8 mouse cellular contexts compared by ENCODE assay signal in genomic region chr17:56036901-56037287, GRCm38 (mm10). TPM values are rescaled to one million over a fixed set of nuclear protein-coding genes. Genes with fewer than 3 reads are reported as not detected.
A peak's percentile ranks its signal among the peaks of the same experiment; 100 is the strongest.
DNase-seq lines count a peak whose midpoint lies in the region; ATAC-seq and TF ChIP-seq lines count a peak whose summit lies in the region.

No protein-coding gene starts in this region.

- H3K27me3 ChIP-seq in lung, embryonic 15.5 days = no peaks in the 10 kb centered on the region
- H3K27me3 ChIP-seq in intestine, postnatal 0 days (replicated peaks; ENCODE audit: control insufficient read depth, insufficient read depth, low read length) = no peaks in the 10 kb centered on the region
- no peaks in the 10 kb centered on the region for H3K27me3 ChIP-seq in neural tube, embryonic 14.5 days (ENCODE audit: control insufficient read depth, insufficient read depth, low read length)

- ATAC-seq in lung, embryonic 15.5 days (ENCODE audit: borderline replicate concordance, extremely low read depth, low FRiP score, low TSS enrichment) = no peak
- ATAC-seq in erythroblast, adult 5-6 weeks (replicated peaks; ENCODE audit: low FRiP score, poor library complexity, severe bottlenecking) = peak; percentile 3; the same call in 1 of the 2 replicates
- no peak for ATAC-seq in intestine, postnatal 0 days
- peak; percentile 32 for ATAC-seq in neural tube, embryonic 14.5 days (ENCODE audit: low read depth)
- ATAC-seq in granulocyte monocyte progenitor cell, adult 5-6 weeks (replicated peaks; ENCODE audit: poor library complexity, severe bottlenecking) = no peak

- peaks cover 49% of the 10 kb centered on the region for H3K4me1 ChIP-seq in lung, embryonic 15.5 days
- peaks cover 16% of the 10 kb centered on the region for H3K4me1 ChIP-seq in intestine, postnatal 0 days (replicated peaks; ENCODE audit: control insufficient read depth, insufficient read depth, low read length)
- H3K4me1 ChIP-seq in neural tube, embryonic 14.5 days (ENCODE audit: control insufficient read depth, insufficient read depth, low read length) = peaks cover 15% of the 10 kb centered on the region

- H3K36me3 ChIP-seq in lung, embryonic 15.5 days = 0 out of 2 replicates have a peak, but pooled peaks cover 6% of the 10 kb centered on the region
- peaks cover 5% of the 10 kb centered on the region; the same call in 1 of the 2 replicates for H3K36me3 ChIP-seq in intestine, postnatal 0 days (ENCODE audit: control insufficient read depth, insufficient read depth)
- peaks cover 10% of the 10 kb centered on the region; the same call in 1 of the 2 replicates for H3K36me3 ChIP-seq in neural tube, embryonic 14.5 days (ENCODE audit: control insufficient read depth, insufficient read depth, low read length)

- TF ChIP-seq CTCF in intestine, postnatal 0 days (IDR thresholded peaks at IDR 0.05; ENCODE audit: low read depth) = no peak

- no peaks in the 10 kb centered on the region for H3K9me3 ChIP-seq in lung, embryonic 15.5 days
- no peaks in the 10 kb centered on the region for H3K9me3 ChIP-seq in intestine, postnatal 0 days (ENCODE audit: control insufficient read depth)
- H3K9me3 ChIP-seq in neural tube, embryonic 14.5 days (ENCODE audit: control insufficient read depth, low read length) = no peaks in the 10 kb centered on the region

- no peak overlapping the region for H3K27ac ChIP-seq in lung, embryonic 15.5 days
- H3K27ac ChIP-seq in intestine, postnatal 0 days (ENCODE audit: low read depth, low read length) = no peak overlapping the region
- peak overlapping the region; percentile 34; the same call in 1 of the 2 replicates for H3K27ac ChIP-seq in neural tube, embryonic 14.5 days (ENCODE audit: low read depth, low read length)

- 31% methylated on average over 13 of the region's 13 CpGs for WGBS in lung, embryonic 15.5 days
- 36% methylated on average over 13 of the region's 13 CpGs for WGBS in intestine, postnatal 0 days
- WGBS in neural tube, embryonic 14.5 days = 37% methylated on average over 13 of the region's 13 CpGs

- peak overlapping the region; percentile 37; the same call in 1 of the 2 replicates for H3K9ac ChIP-seq in lung, embryonic 15.5 days
- no peak overlapping the region for H3K9ac ChIP-seq in intestine, postnatal 0 days (ENCODE audit: low read depth, low read length)
- no peak overlapping the region for H3K9ac ChIP-seq in neural tube, embryonic 14.5 days (replicated peaks; ENCODE audit: low read depth, low read length)

- H3K4me2 ChIP-seq in lung, embryonic 15.5 days = peak overlapping the region; percentile 53
- H3K4me2 ChIP-seq in intestine, postnatal 0 days (replicated peaks; ENCODE audit: low read depth) = peak overlapping the region; percentile 70
- peak overlapping the region; percentile 34; the same call in 1 of the 2 replicates for H3K4me2 ChIP-seq in neural tube, embryonic 14.5 days (ENCODE audit: low read depth, low read length)

- no peak for DNase-seq in lung, postnatal 10 days
- DNase-seq in embryo, embryonic 10.5 days (ENCODE audit: low spot score) = no peak
- no peak for DNase-seq in layer of hippocampus, adult 9-10 months (ENCODE audit: low spot score)

- peak overlapping the region; percentile 31 for H3K4me3 ChIP-seq in lung, embryonic 15.5 days
- H3K4me3 ChIP-seq in intestine, postnatal 0 days (ENCODE audit: low read depth, low read length) = peak overlapping the region; percentile 80
- H3K4me3 ChIP-seq in neural tube, embryonic 14.5 days (ENCODE audit: low read depth, low read length) = peak overlapping the region; percentile 81

RNA-seq across cellular contexts. Expression of gene Sh3gl1, which starts 0.5 kb away (rescaled TPM):
- 169 and 174 TPM in 2 replicates for polyA plus RNA-seq in lung, embryonic 15.5 days (2015; fragmentation: Nextera tagmentation; extraction: Ambion mirVana)
- 7.5 and 10.9 TPM in 2 replicates for total RNA-seq in erythroblast, adult 5-6 weeks (2015; ENCODE audit: low replicate concordance)
- total RNA-seq in erythroblast, adult 5-6 weeks (2017; ENCODE audit: low replicate concordance) = 10.0 and 11.4 TPM in 2 replicates
- 92.3 and 97.0 TPM in 2 replicates for polyA plus RNA-seq in intestine, postnatal 0 days (2015; fragmentation: Nextera tagmentation; extraction: Ambion mirVana)
- polyA plus RNA-seq in neural tube, embryonic 14.5 days (2014; fragmentation: Nextera tagmentation; extraction: Ambion mirVana) = 87.5 and 94.9 TPM in 2 replicates
- 23.8 and 29.4 TPM in 2 replicates for total RNA-seq in granulocyte monocyte progenitor cell, adult 5-6 weeks (2014; fragmentation: Nextera tagmentation)
- total RNA-seq in granulocyte monocyte progenitor cell, adult 5-6 weeks (2017) = 23.0 and 25.3 TPM in 2 replicates

RNA-seq across cellular contexts. Expression of gene Chaf1a, which starts 3.3 kb away (rescaled TPM):
- polyA plus RNA-seq in lung, embryonic 15.5 days (2015; fragmentation: Nextera tagmentation; extraction: Ambion mirVana) = 31.4 and 32.4 TPM in 2 replicates
- total RNA-seq in erythroblast, adult 5-6 weeks (2015; ENCODE audit: low replicate concordance) = 6.1 and 16.3 TPM in 2 replicates
- total RNA-seq in erythroblast, adult 5-6 weeks (2017; ENCODE audit: low replicate concordance) = 18.5 and 25.2 TPM in 2 replicates
- 4.8 and 5.2 TPM in 2 replicates for polyA plus RNA-seq in intestine, postnatal 0 days (2015; fragmentation: Nextera tagmentation; extraction: Ambion mirVana)
- 2.3 and 3.2 TPM in 2 replicates for polyA plus RNA-seq in neural tube, embryonic 14.5 days (2014; fragmentation: Nextera tagmentation; extraction: Ambion mirVana)
- total RNA-seq in granulocyte monocyte progenitor cell, adult 5-6 weeks (2014; fragmentation: Nextera tagmentation) = 36.0 and 39.4 TPM in 2 replicates
- total RNA-seq in granulocyte monocyte progenitor cell, adult 5-6 weeks (2017) = 32.1 and 36.0 TPM in 2 replicates

RNA-seq across cellular contexts. Expression of gene Mpnd, which starts 31.4 kb away (rescaled TPM):
- 103 and 116 TPM in 2 replicates for polyA plus RNA-seq in lung, embryonic 15.5 days (2015; fragmentation: Nextera tagmentation; extraction: Ambion mirVana)
- total RNA-seq in erythroblast, adult 5-6 weeks (2015; ENCODE audit: low replicate concordance) = 3.3 and 5.4 TPM in 2 replicates
- 6.1 and 7.8 TPM in 2 replicates for total RNA-seq in erythroblast, adult 5-6 weeks (2017; ENCODE audit: low replicate concordance)
- 41.4 and 43.0 TPM in 2 replicates for polyA plus RNA-seq in intestine, postnatal 0 days (2015; fragmentation: Nextera tagmentation; extraction: Ambion mirVana)
- polyA plus RNA-seq in neural tube, embryonic 14.5 days (2014; fragmentation: Nextera tagmentation; extraction: Ambion mirVana) = 150 and 158 TPM in 2 replicates
- 22.0 and 30.8 TPM in 2 replicates for total RNA-seq in granulocyte monocyte progenitor cell, adult 5-6 weeks (2014; fragmentation: Nextera tagmentation)
- total RNA-seq in granulocyte monocyte progenitor cell, adult 5-6 weeks (2017) = 45.8 and 62.2 TPM in 2 replicates

RNA-seq across cellular contexts. Expression of gene Stap2, which starts 31.5 kb away (rescaled TPM):
- polyA plus RNA-seq in lung, embryonic 15.5 days (2015; fragmentation: Nextera tagmentation; extraction: Ambion mirVana) = 17.4 and 18.3 TPM in 2 replicates
- not detected in 2 replicates for total RNA-seq in erythroblast, adult 5-6 weeks (2015; ENCODE audit: low replicate concordance)
- total RNA-seq in erythroblast, adult 5-6 weeks (2017; ENCODE audit: low replicate concordance) = 1.3 TPM in 1 of 2 replicates, not detected in the other
- 82.8 and 84.5 TPM in 2 replicates for polyA plus RNA-seq in intestine, postnatal 0 days (2015; fragmentation: Nextera tagmentation; extraction: Ambion mirVana)
- polyA plus RNA-seq in neural tube, embryonic 14.5 days (2014; fragmentation: Nextera tagmentation; extraction: Ambion mirVana) = 5.2 and 6.8 TPM in 2 replicates
- total RNA-seq in granulocyte monocyte progenitor cell, adult 5-6 weeks (2014; fragmentation: Nextera tagmentation) = not detected in 2 replicates
- total RNA-seq in granulocyte monocyte progenitor cell, adult 5-6 weeks (2017) = 0.36 TPM in 1 of 2 replicates, not detected in the other

RNA-seq across cellular contexts. Expression of gene Ubxn6, which starts 37.9 kb away (rescaled TPM):
- 37.5 and 41.3 TPM in 2 replicates for polyA plus RNA-seq in lung, embryonic 15.5 days (2015; fragmentation: Nextera tagmentation; extraction: Ambion mirVana)
- 3.1 and 3.6 TPM in 2 replicates for total RNA-seq in erythroblast, adult 5-6 weeks (2015; ENCODE audit: low replicate concordance)
- total RNA-seq in erythroblast, adult 5-6 weeks (2017; ENCODE audit: low replicate concordance) = 5.3 and 15.2 TPM in 2 replicates
- polyA plus RNA-seq in intestine, postnatal 0 days (2015; fragmentation: Nextera tagmentation; extraction: Ambion mirVana) = 42.5 and 47.7 TPM in 2 replicates
- polyA plus RNA-seq in neural tube, embryonic 14.5 days (2014; fragmentation: Nextera tagmentation; extraction: Ambion mirVana) = 69.9 and 80.9 TPM in 2 replicates
- 15.2 and 21.3 TPM in 2 replicates for total RNA-seq in granulocyte monocyte progenitor cell, adult 5-6 weeks (2014; fragmentation: Nextera tagmentation)
- total RNA-seq in granulocyte monocyte progenitor cell, adult 5-6 weeks (2017) = 26.1 and 26.7 TPM in 2 replicates

Comparison
In these comparisons a context has a peak if more than half of its experiments do, and no peak if none do; other contexts are left out.
1. ATAC-seq: peak in erythroblast, adult 5-6 weeks (single experiment) and neural tube, embryonic 14.5 days (single experiment); none in lung, embryonic 15.5 days (single experiment), intestine, postnatal 0 days (single experiment) and granulocyte monocyte progenitor cell, adult 5-6 weeks (single experiment).
2. H3K4me3 ChIP-seq: peak in every context shown above with its lines; median percentile 81 in neural tube, embryonic 14.5 days; 80 in intestine, postnatal 0 days; 31 in lung, embryonic 15.5 days.
3. Peak in every context shown above with its lines, with median percentiles within 50 percentile points of each other: H3K4me2 ChIP-seq.